Mouse (Mus musculus) brain, adult 10 weeks (tissue): ENCODE results near the gene Bckdhb. TPM values are rescaled to one million over a fixed set of nuclear protein-coding genes. Genes with fewer than 3 reads are reported as not detected.

Experiments used
- polyA plus RNA-seq: library from polyadenylated mRNA; stranded (reverse); fragments of 350-450 nt; fragmentation: Illumina TruSeq; extraction: RNeasy Lipid Tissue Mini Kit (QIAGEN cat#74804); gene quantifications from one replicate; pipeline ENCODE4 v1.2.3, GENCODE M21; 2015; ENCODE audit warnings: low read depth, low replicate concordance

Gene Bckdhb
- polyA plus RNA-seq, result 54.6 TPM

GRCm38 (mm10) chr9:83924878-83925687 is at the start of gene Bckdhb:
Bckdhb (plus strand) TSS chr9:83925145.

Other genes with a start within 250 kb of the Bckdhb start
- 49.6 TPM for gene Elovl4, start 118.9 kb upstream of the Bckdhb start, polyA plus RNA-seq
- 0.27 TPM for gene Ttk, start 90.5 kb upstream of the Bckdhb start, polyA plus RNA-seq